Mouse (Mus musculus) hindbrain, embryonic 16.5 days (tissue): Measurements from ENCODE around the gene Cldn6. TPM values are rescaled to one million over a fixed set of nuclear protein-coding genes. Genes with fewer than 3 reads are reported as not detected.

ENCODE experiments used
- ATAC-seq: fragments of 200-750 bp; cut with Nextera tagmentation; 2 replicates; pipeline ENCODE4 v1.8.0; 2017; ENCODE audit warnings: moderate TSS enrichment, moderate library complexity
- H3K27ac ChIP-seq: fragments of 300-500 bp; sonication (generic); 2 replicates; pipeline ENCODE4 v1.5.1; 2014; ENCODE audit warnings: low read depth, mild to moderate bottlenecking, control low read depth, low read length, moderate library complexity
- H3K27me3 ChIP-seq: fragments of 300-500 bp; sonication (generic); replicated peaks from 2 replicates; pipeline ENCODE4 v1.6.1; 2014; ENCODE audit warnings: low read length; ENCODE audit not compliant: control insufficient read depth, insufficient read depth
- H3K36me3 ChIP-seq: fragments of 300-500 bp; sonication (generic); 2 replicates; pipeline ENCODE4 v1.6.1; 2014; ENCODE audit warnings: mild to moderate bottlenecking, low read length, moderate library complexity, mixed read lengths; ENCODE audit not compliant: control insufficient read depth, insufficient read depth
- H3K4me1 ChIP-seq: fragments of 300-500 bp; sonication (generic); 2 replicates; pipeline ENCODE4 v1.6.1; 2014; ENCODE audit warnings: low read depth, low read length; ENCODE audit not compliant: control insufficient read depth, insufficient read depth
- H3K4me2 ChIP-seq: fragments of 300-500 bp; sonication (generic); 2 replicates; pipeline ENCODE4 v1.6.1; 2014; ENCODE audit warnings: mild to moderate bottlenecking, low read length, control low read depth, moderate library complexity
- H3K4me3 ChIP-seq: fragments of 300-500 bp; sonication (generic); 2 replicates; pipeline ENCODE4 v1.5.1; 2014; ENCODE audit warnings: mild to moderate bottlenecking, low read length, control low read depth, moderate library complexity
- H3K9ac ChIP-seq: fragments of 300-500 bp; sonication (generic); 2 replicates; pipeline ENCODE4 v1.6.1; 2014; ENCODE audit warnings: low read depth, mild to moderate bottlenecking, control low read depth, low read length, moderate library complexity
- H3K9me3 ChIP-seq: fragments of 300-500 bp; sonication (generic); 2 replicates; pipeline ENCODE4 v1.6.1; 2014; ENCODE audit warnings: mild to moderate bottlenecking, low read length, moderate library complexity; ENCODE audit not compliant: control insufficient read depth
- WGBS: fragments of 180-500 bp; shearing (Covaris S2); extraction: QIAGEN DNeasy Blood & Tissue Kit; methylation state at CpG from one replicate; pipeline ENCODE4 v1.1.7; 2014; 5-methylcytosine and 5-hydroxymethylcytosine counted together
- polyA plus RNA-seq: library from polyadenylated mRNA; unstranded; fragments of >200 nt; fragmentation: Nextera tagmentation; extraction: Ambion mirVana; gene quantifications from 2 replicates; pipeline ENCODE4 v1.2.1, GENCODE M21; 2015

Gene Cldn6
- polyA plus RNA-seq, 1 experiment from 2014 or later = 0.34 TPM

GRCm38 (mm10) chr17:23703301-23703700 is 24.3 kb downstream of the Cldn6 start:
- Histone ChIP-seq H3K4me2 (no peak overlapping the region), H3K4me1 (peaks cover 7% of the 10 kb centered on the region), H3K36me3 (no peaks in the 10 kb centered on the region), H3K9ac (no peak overlapping the region), H3K4me3 (no peak overlapping the region), H3K27me3 (peaks cover 4% of the 10 kb centered on the region), H3K9me3 (no peaks in the 10 kb centered on the region), H3K27ac (no peak overlapping the region)
- WGBS = 84% methylated on average over 9 of the region's 9 CpGs
- no peak for ATAC-seq

- ATAC-seq = no peak
- H3K4me2 ChIP-seq = no peak overlapping the region
- H3K27ac ChIP-seq = no peak overlapping the region
- H3K27me3 ChIP-seq = no peaks in the 10 kb centered on the region; the same call in 1 of the 2 replicates
- H3K4me3 ChIP-seq = no peak overlapping the region
- no peak overlapping the region for H3K9ac ChIP-seq
- H3K9me3 ChIP-seq = no peaks in the 10 kb centered on the region
- H3K4me1 ChIP-seq = peaks cover 2% of the 10 kb centered on the region; the same call in 1 of the 2 replicates
- no peaks in the 10 kb centered on the region for H3K36me3 ChIP-seq
- 36% methylated on average over 7 of the region's 7 CpGs for WGBS
Measured at GRCm38 (mm10) chr17:23704741-23705140, 25.7 kb downstream of the Cldn6 start.

- no peak for ATAC-seq
- 80% methylated on average over 7 of the region's 7 CpGs for WGBS
Measured at GRCm38 (mm10) chr17:23705525-23706104, 26.6 kb downstream of the Cldn6 start.

GRCm38 (mm10) chr17:23706212-23706611 is 27.2 kb downstream of the Cldn6 start:
- Histone ChIP-seq H3K4me1 (no peaks in the 10 kb centered on the region), H3K9me3 (no peaks in the 10 kb centered on the region), H3K4me3 (no peak overlapping the region), H3K9ac (no peak overlapping the region), H3K4me2 (no peak overlapping the region), H3K27me3 (no peaks in the 10 kb centered on the region; the same call in 1 of the 2 replicates), H3K36me3 (no peaks in the 10 kb centered on the region), H3K27ac (no peak overlapping the region)
- 0% methylated on average over 3 of the region's 3 CpGs for WGBS
- peak; percentile 64 for ATAC-seq

More at GRCm38 (mm10) chr17:23705525-23706104, 26.6 kb downstream of the Cldn6 start:
- H3K4me3 ChIP-seq = no peak overlapping the region
- no peaks in the 10 kb centered on the region for H3K9me3 ChIP-seq
- no peak overlapping the region for H3K27ac ChIP-seq
- no peak overlapping the region for H3K9ac ChIP-seq
- H3K36me3 ChIP-seq = no peaks in the 10 kb centered on the region
- no peaks in the 10 kb centered on the region; the same call in 1 of the 2 replicates for H3K27me3 ChIP-seq
- no peaks in the 10 kb centered on the region for H3K4me1 ChIP-seq
- H3K4me2 ChIP-seq = no peak overlapping the region

GRCm38 (mm10) chr17:23717003-23717402 is 38.0 kb downstream of the Cldn6 start:
- Histone ChIP-seq H3K4me2 (no peak overlapping the region), H3K4me3 (no peak overlapping the region), H3K9ac (no peak overlapping the region), H3K9me3 (no peaks in the 10 kb centered on the region), H3K4me1 (no peaks in the 10 kb centered on the region), H3K27ac (no peak overlapping the region), H3K27me3 (no peaks in the 10 kb centered on the region), H3K36me3 (no peaks in the 10 kb centered on the region)
- ATAC-seq = no peak
- 72% methylated on average over 2 of the region's 2 CpGs for WGBS

GRCm38 (mm10) chr17:23719455-23719854 is 40.4 kb downstream of the Cldn6 start:
- no peaks in the 10 kb centered on the region for H3K4me1 ChIP-seq
- no peak for ATAC-seq
- WGBS = 7% methylated on average over 1 of the region's 1 CpGs
- no peak overlapping the region for H3K27ac ChIP-seq
- no peaks in the 10 kb centered on the region for H3K27me3 ChIP-seq
- no peaks in the 10 kb centered on the region for H3K36me3 ChIP-seq
- H3K4me2 ChIP-seq = no peak overlapping the region
- H3K9me3 ChIP-seq = no peaks in the 10 kb centered on the region
- no peak overlapping the region for H3K9ac ChIP-seq
- no peak overlapping the region for H3K4me3 ChIP-seq

- Histone ChIP-seq H3K4me3 (no peak overlapping the region), H3K9me3 (no peaks in the 10 kb centered on the region), H3K27ac (no peak overlapping the region), H3K9ac (no peak overlapping the region), H3K36me3 (no peaks in the 10 kb centered on the region), H3K27me3 (no peaks in the 10 kb centered on the region), H3K4me2 (no peak overlapping the region), H3K4me1 (peaks cover 8% of the 10 kb centered on the region)
- no peak for ATAC-seq
- 87% methylated on average over 2 of the region's 2 CpGs for WGBS
Measured at GRCm38 (mm10) chr17:23721886-23722285, 42.8 kb downstream of the Cldn6 start.

GRCm38 (mm10) chr17:23722376-23723125 is 43.5 kb downstream of the Cldn6 start, which contains the start of gene 1520401A03Rik:
Gene 1520401A03Rik, minus strand, starts transcription at chr17:23722783.
- no peak within 1 kb of the TSS for H3K9ac ChIP-seq

GRCm38 (mm10) chr17:23725477-23725876 is 46.4 kb downstream of the Cldn6 start:
- Histone ChIP-seq H3K4me3 (peak overlapping the region; percentile 92), H3K9me3 (no peaks in the 10 kb centered on the region), H3K9ac (peak overlapping the region; percentile 77), H3K4me1 (peaks cover 10% of the 10 kb centered on the region), H3K4me2 (peak overlapping the region; percentile 96), H3K27me3 (no peaks in the 10 kb centered on the region), H3K36me3 (no peaks in the 10 kb centered on the region), H3K27ac (peak overlapping the region; percentile 72)
- WGBS = 67% methylated on average over 4 of the region's 4 CpGs
- no peak for ATAC-seq

More at GRCm38 (mm10) chr17:23722376-23723125, 43.5 kb downstream of the Cldn6 start, which contains the start of gene 1520401A03Rik:
- Histone ChIP-seq H3K27ac (no peak within 1 kb of the TSS), H3K27me3 (no peaks in the 10 kb centered on the region), H3K9me3 (no peaks in the 10 kb centered on the region), H3K4me1 (peaks cover 10% of the 10 kb centered on the region), H3K36me3 (no peaks in the 10 kb centered on the region), H3K4me2 (no peak within 1 kb of the TSS), H3K4me3 (no peak within 1 kb of the TSS)
- no peak for ATAC-seq
- WGBS = 66% methylated on average over 7 of the region's 7 CpGs
